27 mouse cellular contexts compared by ENCODE assay signal in genomic region chr1:87935546-87935945, GRCm38 (mm10).
DNase-seq lines count a peak whose midpoint lies in the region; ATAC-seq and TF ChIP-seq lines count a peak whose summit lies in the region.
"Had no signal": no experiment of that assay in that cellular context is flagged by ENCODE, and none has a peak within 500 bp of the region (broad histone marks: within the 10 kb centered on the region; RNA-seq: fewer than 3 reads in every experiment).

No protein-coding gene starts in this region.

- H3K36me3 ChIP-seq in G1E (replicated peaks) = peaks cover 98% of the 10 kb centered on the region
- H3K36me3 ChIP-seq in limb, embryonic 10.5 days = peaks cover 90% of the 10 kb centered on the region

- no peak for DNase-seq in layer of hippocampus, adult 2 months (ENCODE audit: low spot score in 2 of 2)
- DNase-seq in layer of hippocampus, postnatal 25 days (ENCODE audit: extremely low spot score in 1 of 2, low spot score in 1 of 2) = no peak
- peak; percentile 16 for DNase-seq in thymus, postnatal 25 days
- no peak for DNase-seq in thymus, postnatal 36 days
- no peak for DNase-seq in G1E (ENCODE audit: low spot score)
- no peak for DNase-seq in kidney, adult 8-10 months
- no peak for DNase-seq in limb, embryonic 10.5 days (ENCODE audit: low spot score)
- DNase-seq: cerebellum, adult 18-20 months; cerebellum, postnatal 14 days; forebrain, postnatal 0 days; gastrocnemius, postnatal 10 days; kidney, adult 2 months; kidney, postnatal 4 days; lung, embryonic 14.5 days; right cerebral cortex, postnatal 25 days had no signal

- no peaks in the 10 kb centered on the region for H3K27me3 ChIP-seq in G1E (ENCODE audit: insufficient read depth, low read length)
- H3K27me3 ChIP-seq in limb, embryonic 10.5 days (ENCODE audit: low read depth, poor library complexity, severe bottlenecking) = no peaks in the 10 kb centered on the region
- H3K27me3 ChIP-seq: embryonic facial prominence, embryonic 15.5 days; forebrain, embryonic 12.5 days; intestine, embryonic 15.5 days; limb, embryonic 13.5 days; stomach, embryonic 15.5 days had no signal

- TF ChIP-seq CTCF in layer of hippocampus, adult 2 months (conservative IDR thresholded peaks at IDR 0.05) = no peak
- TF ChIP-seq CTCF in G1E (IDR thresholded peaks at IDR 0.05; ENCODE audit: low read depth, low read length) = no peak

- WGBS in limb, embryonic 10.5 days = 85% methylated on average over 2 of the region's 2 CpGs

- no peaks in the 10 kb centered on the region for H3K9me3 ChIP-seq in G1E (replicated peaks)
- H3K9me3 ChIP-seq in limb, embryonic 10.5 days (replicated peaks) = no peaks in the 10 kb centered on the region
- H3K9me3 ChIP-seq: embryonic facial prominence, embryonic 10.5 days; embryonic facial prominence, embryonic 15.5 days; forebrain, embryonic 12.5 days; intestine, embryonic 15.5 days; limb, embryonic 13.5 days; midbrain, embryonic 10.5 days; stomach, embryonic 15.5 days had no signal

- 0 out of 2 replicates have a peak, but pooled peaks have one; percentile 23 for ATAC-seq in G1E (ENCODE audit: extremely low read depth, insufficient number of reproducible peaks, low FRiP score, poor library complexity, severe bottlenecking)
- ATAC-seq in inflammation-experienced regulatory T-cells, adult 6 months = peak; percentile 8
- ATAC-seq: forebrain, postnatal 0 days; hindbrain, embryonic 16.5 days; intestine, embryonic 15.5 days; midbrain, embryonic 16.5 days had no signal

- H3K4me3 ChIP-seq in layer of hippocampus, adult 2 months = no peak overlapping the region
- no peak overlapping the region for H3K4me3 ChIP-seq in G1E (ENCODE audit: low read depth, low read length)
- no peak overlapping the region for H3K4me3 ChIP-seq in limb, embryonic 10.5 days
- H3K4me3 ChIP-seq: embryonic facial prominence, embryonic 10.5 days; embryonic facial prominence, embryonic 15.5 days; forebrain, embryonic 12.5 days; intestine, embryonic 15.5 days; limb, embryonic 13.5 days; midbrain, embryonic 10.5 days; stomach, embryonic 15.5 days had no signal

- peak overlapping the region; percentile 51 for H3K27ac ChIP-seq in layer of hippocampus, adult 2 months
- no peak overlapping the region for H3K27ac ChIP-seq in limb, embryonic 10.5 days
- H3K27ac ChIP-seq: embryonic facial prominence, embryonic 10.5 days; embryonic facial prominence, embryonic 15.5 days; forebrain, embryonic 12.5 days; intestine, embryonic 15.5 days; kidney, postnatal 0 days; limb, embryonic 13.5 days; liver, embryonic 14.5 days; midbrain, embryonic 10.5 days; stomach, embryonic 15.5 days had no signal

- peaks cover 29% of the 10 kb centered on the region for H3K4me1 ChIP-seq in G1E (ENCODE audit: insufficient read depth, low read depth, low read length)
- no peaks in the 10 kb centered on the region for H3K4me1 ChIP-seq in limb, embryonic 10.5 days
- H3K4me1 ChIP-seq: embryonic facial prominence, embryonic 10.5 days; embryonic facial prominence, embryonic 15.5 days; forebrain, embryonic 12.5 days; intestine, embryonic 15.5 days; limb, embryonic 13.5 days; midbrain, embryonic 10.5 days; stomach, embryonic 15.5 days had no signal
